In the genomic region with DNA sequence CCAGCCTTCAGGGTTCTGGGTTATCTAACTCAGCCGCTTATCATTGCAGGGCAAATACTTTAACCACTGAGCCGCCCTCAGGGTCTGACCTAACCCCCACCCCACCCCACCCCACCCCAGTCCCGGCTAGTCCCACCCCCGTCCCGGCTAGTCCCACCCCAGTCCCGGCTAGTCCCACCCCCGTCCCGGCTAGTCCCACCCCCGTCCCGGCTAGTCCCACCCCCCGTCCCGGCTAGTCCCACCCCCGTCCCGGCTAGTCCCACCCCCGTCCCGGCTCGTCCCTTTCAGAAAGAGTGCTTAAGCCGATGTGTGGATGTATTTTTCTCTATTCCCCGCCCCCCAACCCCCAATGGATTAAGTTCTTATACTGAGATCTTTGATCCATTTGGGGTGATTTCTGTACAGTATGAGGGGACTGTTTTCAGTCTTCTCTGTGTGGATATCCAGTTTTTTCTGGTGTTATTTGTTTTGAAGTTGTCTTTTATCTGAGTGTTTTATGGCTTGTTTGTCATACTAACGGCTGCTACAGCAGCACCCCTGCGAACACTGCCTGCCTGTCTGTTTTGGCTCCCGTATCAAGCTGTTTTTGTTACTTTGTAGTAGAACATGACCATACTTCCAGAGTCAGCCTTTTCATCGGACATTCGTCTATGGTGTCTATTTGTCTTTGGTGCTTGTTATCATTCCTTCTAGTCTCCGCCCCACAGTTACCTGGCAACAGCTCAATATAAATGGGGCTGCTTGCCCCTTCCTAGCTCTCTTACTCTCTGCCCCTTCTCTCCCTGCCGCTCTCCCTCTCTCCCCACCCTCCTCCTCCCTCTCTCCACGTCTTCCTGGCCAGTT, we compare ENCODE assay signal across 1 mouse cellular context.
A peak's percentile ranks its signal among the peaks of the same experiment; 100 is the strongest.
TF ChIP-seq lines count a peak whose summit lies in the region.

No protein-coding gene starts in this region.

TF ChIP-seq in MEL, 35 proteins besides CTCF, POLR2A, EP300 and RAD21 (continued from another document):
- TF ChIP-seq MAX (IDR thresholded peaks at IDR 0.05; ENCODE audit: low read length): no peak
- TF ChIP-seq SIN3A (IDR thresholded peaks at IDR 0.05; ENCODE audit: low read length): peak; percentile 78
- TF ChIP-seq MAZ (IDR thresholded peaks at IDR 0.05; ENCODE audit: low read depth, low read length): peak; percentile 82
- no peak for TF ChIP-seq MAFK (IDR thresholded peaks at IDR 0.05; ENCODE audit: borderline replicate concordance, low read depth, low read length)
- TF ChIP-seq CHD2 (IDR thresholded peaks at IDR 0.05; ENCODE audit: low read length): no peak; the same call in 1 of the 2 replicates
- no peak for TF ChIP-seq USF1 (IDR thresholded peaks at IDR 0.05; ENCODE audit: low read depth, low read length)
- TF ChIP-seq CHD1 (IDR thresholded peaks at IDR 0.05; ENCODE audit: low read depth, low read length): 0 out of 2 replicates have a peak, but pooled peaks have one; percentile 68
- no peak for TF ChIP-seq MYB (IDR thresholded peaks at IDR 0.05; ENCODE audit: low read depth, low read length)
- no peak for TF ChIP-seq POLR2AphosphoS5 (IDR thresholded peaks at IDR 0.05; ENCODE audit: borderline replicate concordance, low read depth, low read length)
- no peak for TF ChIP-seq ZKSCAN1 (IDR thresholded peaks at IDR 0.05; ENCODE audit: low read depth, low read length)
- TF ChIP-seq ETS1 (IDR thresholded peaks at IDR 0.05; ENCODE audit: low read depth, low read length): peak; percentile 78
- TF ChIP-seq ZNF384 (IDR thresholded peaks at IDR 0.05; ENCODE audit: low read depth, low read length): no peak
- peak; percentile 72; the same call in 1 of the 2 replicates for TF ChIP-seq ZMIZ1 (IDR thresholded peaks at IDR 0.05; ENCODE audit: low read depth, low read length)
- no peak for TF ChIP-seq E2F4 (IDR thresholded peaks at IDR 0.05; ENCODE audit: borderline replicate concordance, low read depth, low read length)
- no peak for TF ChIP-seq USF2 (IDR thresholded peaks at IDR 0.05; ENCODE audit: borderline replicate concordance in 1 of 2, insufficient read depth in 1 of 2, low read depth in 1 of 2, low read length in 2 of 2)
- peak; percentile 58 for TF ChIP-seq MXI1 (IDR thresholded peaks at IDR 0.05; ENCODE audit: low read depth, low read length)
